Mouse (Mus musculus): ENCODE measurements around the gene Efnb3. TPM values are rescaled to one million over a fixed set of nuclear protein-coding genes. Genes with fewer than 3 reads are reported as not detected.

The Efnb3 gene
- polyA plus RNA-seq, 1 experiment, result 1.2 TPM

DNA sequence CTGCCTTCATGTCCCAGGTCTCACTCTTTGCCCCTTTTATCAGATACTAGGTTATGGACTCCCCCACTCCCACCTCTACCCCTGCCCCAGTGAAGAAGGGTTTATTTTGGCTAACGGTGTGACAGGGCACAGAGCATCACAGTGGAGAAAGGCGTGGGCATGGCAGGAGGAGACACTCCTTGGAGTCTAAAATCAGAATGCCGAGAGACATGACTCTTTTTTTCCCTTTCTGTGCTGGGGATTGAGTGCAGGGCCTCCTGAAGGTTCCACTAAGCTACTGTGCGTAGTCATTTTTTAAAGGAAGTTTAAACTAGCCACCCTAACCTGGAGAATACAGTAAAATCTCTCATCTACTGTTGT lies 32.0 kb downstream of the Efnb3 start:
- no peaks in the 10 kb centered on the region for H3K4me1 ChIP-seq (ENCODE audit: control insufficient read depth, insufficient read depth, insufficient read length)
- TF ChIP-seq CTCF (IDR thresholded peaks at IDR 0.05; ENCODE audit: extremely low read depth, insufficient read depth, insufficient read length, insufficient replicate concordance) (no peak), POLR2A (IDR thresholded peaks at IDR 0.05; ENCODE audit: low read depth, low read length) (no peak)
- peaks cover 4% of the 10 kb centered on the region; the same call in 1 of the 2 replicates for H3K27me3 ChIP-seq (ENCODE audit: control insufficient read depth, insufficient read depth, low read length)
- 94% methylated on average over 4 of the region's 4 CpGs for WGBS
- no peak overlapping the region for H3K27ac ChIP-seq (ENCODE audit: insufficient read depth, low read length)
- no peak for DNase-seq (ENCODE audit: low read depth in 1 of 2, low spot score in 2 of 2)
- no peak overlapping the region for H3K4me3 ChIP-seq (ENCODE audit: extremely low read depth, insufficient read depth, insufficient read length)
- H3K36me3 ChIP-seq (ENCODE audit: control insufficient read depth, insufficient read depth, low read length), result no peaks in the 10 kb centered on the region

DNA sequence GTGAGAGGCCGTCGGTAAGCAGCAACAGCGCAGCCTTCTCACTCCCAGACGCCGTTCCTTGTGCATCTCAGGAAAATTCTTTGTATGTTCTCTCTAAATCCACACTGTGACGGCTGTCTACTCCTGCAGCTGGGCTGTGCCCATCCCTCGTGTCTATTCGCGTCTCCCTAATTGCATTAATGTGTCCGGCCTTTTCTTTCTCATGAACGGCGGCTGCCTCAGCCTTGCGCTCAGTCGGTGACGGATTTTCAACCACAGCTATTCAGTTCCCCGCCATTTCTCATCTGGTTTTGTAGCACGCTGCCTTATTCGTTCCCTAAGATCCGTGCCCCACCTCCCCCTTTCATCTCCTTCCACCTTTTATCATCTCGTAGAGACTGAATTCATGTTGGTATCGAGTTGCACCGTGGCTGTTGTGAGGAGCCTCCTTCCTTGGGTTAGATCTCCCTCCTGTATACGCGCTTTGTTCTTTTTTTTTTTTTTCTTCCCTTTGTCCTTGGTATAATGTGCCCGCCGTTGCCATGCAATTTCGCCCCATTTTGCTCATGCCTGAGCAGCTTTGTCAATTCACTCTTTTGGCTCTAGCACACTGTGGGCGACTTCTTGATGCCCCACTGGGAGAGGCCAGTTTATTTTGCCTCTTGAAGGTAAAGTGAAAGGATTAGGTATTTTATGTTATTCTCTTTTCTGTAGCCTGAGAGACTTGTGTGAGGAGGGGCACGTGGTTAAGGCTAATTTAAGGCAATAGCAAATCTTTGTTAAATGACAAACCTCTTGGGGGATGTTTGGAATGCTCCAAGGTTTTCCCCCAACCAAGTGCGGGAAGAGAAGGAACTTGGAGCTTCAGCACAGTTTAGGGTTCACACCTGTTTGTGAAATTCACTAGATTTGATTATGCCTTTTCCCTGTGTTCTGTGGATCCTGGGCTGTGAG lies 32.6 kb downstream of the Efnb3 start:
- no peak for TF ChIP-seq CTCF (IDR thresholded peaks at IDR 0.05; ENCODE audit: extremely low read depth, insufficient read depth, insufficient read length, insufficient replicate concordance)
- no peak for TF ChIP-seq POLR2A (IDR thresholded peaks at IDR 0.05; ENCODE audit: low read depth, low read length)
- WGBS, result 30% methylated on average over 30 of the region's 30 CpGs
- H3K27me3 ChIP-seq (ENCODE audit: control insufficient read depth, insufficient read depth, low read length), result peaks cover 4% of the 10 kb centered on the region; the same call in 1 of the 2 replicates

DNA sequence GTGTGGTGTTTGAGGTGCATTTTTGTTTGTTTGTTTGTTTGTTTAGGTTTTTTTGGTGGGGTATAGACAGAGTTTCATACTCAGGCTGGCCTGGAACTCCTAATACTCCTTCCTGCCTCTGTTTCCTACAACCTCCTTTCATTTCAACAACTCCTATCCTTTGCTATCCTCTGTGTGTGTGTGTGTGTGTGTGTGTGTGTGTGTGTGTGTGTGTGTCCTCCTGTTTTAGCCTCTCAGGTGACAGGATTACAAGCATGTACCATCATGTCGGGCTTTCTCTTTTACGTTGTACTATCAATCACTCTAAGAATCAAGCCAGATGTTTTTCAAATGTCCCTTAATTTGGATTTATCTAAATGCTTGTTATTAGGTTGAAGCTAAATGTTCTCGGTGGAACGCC lies 33.4 kb downstream of the Efnb3 start:
- no peak for TF ChIP-seq POLR2A (IDR thresholded peaks at IDR 0.05; ENCODE audit: low read depth, low read length)
- TF ChIP-seq CTCF (IDR thresholded peaks at IDR 0.05; ENCODE audit: extremely low read depth, insufficient read depth, insufficient read length, insufficient replicate concordance), result no peak
- 77% methylated on average over 4 of the region's 4 CpGs for WGBS
- no peaks in the 10 kb centered on the region for H3K36me3 ChIP-seq (ENCODE audit: control insufficient read depth, insufficient read depth, low read length)
- no peaks in the 10 kb centered on the region for H3K4me1 ChIP-seq (ENCODE audit: control insufficient read depth, insufficient read depth, insufficient read length)
- no peak overlapping the region for H3K4me3 ChIP-seq (ENCODE audit: extremely low read depth, insufficient read depth, insufficient read length)
- H3K27me3 ChIP-seq (ENCODE audit: control insufficient read depth, insufficient read depth, low read length), result peaks cover 4% of the 10 kb centered on the region; the same call in 1 of the 2 replicates
- H3K27ac ChIP-seq (ENCODE audit: insufficient read depth, low read length), result no peak overlapping the region
- DNase-seq (ENCODE audit: low read depth in 1 of 2, low spot score in 2 of 2), result no peak

More for the DNA sequence above, 32.6 kb downstream of the Efnb3 start:
- H3K36me3 ChIP-seq (ENCODE audit: control insufficient read depth, insufficient read depth, low read length), result no peaks in the 10 kb centered on the region
- H3K4me1 ChIP-seq (ENCODE audit: control insufficient read depth, insufficient read depth, insufficient read length), result no peaks in the 10 kb centered on the region
- H3K4me3 ChIP-seq (ENCODE audit: extremely low read depth, insufficient read depth, insufficient read length), result no peak overlapping the region
- H3K27ac ChIP-seq (ENCODE audit: insufficient read depth, low read length), result no peak overlapping the region
- DNase-seq (ENCODE audit: low read depth in 1 of 2, low spot score in 2 of 2), result no peak

DNA sequence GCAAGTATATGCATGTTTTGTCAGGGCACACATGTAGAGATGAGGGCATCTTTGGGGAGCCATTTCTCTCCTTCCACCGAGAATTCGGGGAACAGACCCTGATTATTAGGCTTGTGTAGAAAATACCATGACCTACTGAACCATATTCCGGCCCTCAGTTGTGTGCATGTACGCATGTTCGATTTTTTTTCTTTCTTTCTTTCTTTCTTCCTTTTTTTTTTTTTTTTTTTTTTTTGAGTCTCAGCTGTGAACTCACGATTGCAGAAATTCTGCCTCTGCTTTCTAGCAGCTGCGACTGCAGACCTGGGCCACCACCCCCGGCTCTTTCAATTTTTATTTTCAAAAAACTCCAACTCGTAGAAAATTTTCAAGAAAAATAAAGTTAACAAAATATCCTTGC lies 34.3 kb downstream of the Efnb3 start:
- H3K36me3 ChIP-seq (ENCODE audit: control insufficient read depth, insufficient read depth, low read length), result no peaks in the 10 kb centered on the region
- no peak for DNase-seq (ENCODE audit: low read depth in 1 of 2, low spot score in 2 of 2)
- no peak overlapping the region for H3K4me3 ChIP-seq (ENCODE audit: extremely low read depth, insufficient read depth, insufficient read length)
- TF ChIP-seq CTCF (IDR thresholded peaks at IDR 0.05; ENCODE audit: extremely low read depth, insufficient read depth, insufficient read length, insufficient replicate concordance), result no peak
- TF ChIP-seq POLR2A (IDR thresholded peaks at IDR 0.05; ENCODE audit: low read depth, low read length), result no peak
- no peak overlapping the region for H3K27ac ChIP-seq (ENCODE audit: insufficient read depth, low read length)
- H3K4me1 ChIP-seq (ENCODE audit: control insufficient read depth, insufficient read depth, insufficient read length), result no peaks in the 10 kb centered on the region
- WGBS, result 74% methylated on average over 9 of the region's 9 CpGs
- H3K27me3 ChIP-seq (ENCODE audit: control insufficient read depth, insufficient read depth, low read length), result peaks cover 4% of the 10 kb centered on the region; the same call in 1 of the 2 replicates

- Histone ChIP-seq H3K27me3 (ENCODE audit: control insufficient read depth, insufficient read depth, low read length) (peaks cover 4% of the 10 kb centered on the region; the same call in 1 of the 2 replicates), H3K4me3 (ENCODE audit: extremely low read depth, insufficient read depth, insufficient read length) (no peak overlapping the region), H3K4me1 (ENCODE audit: control insufficient read depth, insufficient read depth, insufficient read length) (no peaks in the 10 kb centered on the region), H3K36me3 (ENCODE audit: control insufficient read depth, insufficient read depth, low read length) (no peaks in the 10 kb centered on the region), H3K27ac (ENCODE audit: insufficient read depth, low read length) (no peak overlapping the region)
- whole genome bisulfite sequencing, result 85% methylated on average over 4 of the region's 4 CpGs
- no peak for DNase-seq (ENCODE audit: low read depth in 1 of 2, low spot score in 2 of 2)
- no peak for TF ChIP-seq CTCF (IDR thresholded peaks at IDR 0.05; ENCODE audit: extremely low read depth, insufficient read depth, insufficient read length, insufficient replicate concordance)
- no peak for TF ChIP-seq POLR2A (IDR thresholded peaks at IDR 0.05; ENCODE audit: low read depth, low read length)
Measured at GRCm38 (mm10) chr11:69523651-69524050, 36.4 kb downstream of the Efnb3 start.

DNA sequence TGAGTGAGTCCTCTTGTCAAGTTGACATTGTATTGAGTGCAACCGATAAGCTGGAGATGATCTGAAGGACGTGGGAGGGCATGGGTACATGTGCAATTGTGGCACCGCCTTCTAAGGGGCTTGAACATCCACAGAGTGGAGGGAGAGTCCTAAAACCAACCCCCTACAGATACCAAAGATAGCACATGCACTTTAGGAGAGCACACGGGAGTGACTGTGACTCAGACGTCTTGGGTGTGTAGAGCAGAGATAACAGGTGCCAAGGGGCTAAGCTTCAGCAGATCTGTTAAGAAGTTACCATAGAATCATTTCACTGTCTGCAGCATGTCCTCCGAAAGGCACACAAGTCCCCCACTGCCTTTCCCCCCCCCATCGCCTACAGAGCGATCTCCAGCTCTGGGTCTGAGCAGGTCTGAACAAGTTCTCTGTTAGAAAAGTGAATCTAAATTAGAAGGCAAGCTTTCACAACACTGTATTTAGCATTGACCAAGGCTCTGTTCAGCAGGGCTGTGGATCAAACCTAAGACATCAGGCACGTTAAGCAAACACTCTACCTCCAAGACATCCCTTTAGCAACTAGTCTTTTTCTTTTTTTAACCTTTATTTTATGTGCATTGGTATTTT lies 38.4 kb downstream of the Efnb3 start:
- Histone ChIP-seq H3K27ac (ENCODE audit: insufficient read depth, low read length) (no peak overlapping the region), H3K4me3 (ENCODE audit: extremely low read depth, insufficient read depth, insufficient read length) (no peak overlapping the region), H3K36me3 (ENCODE audit: control insufficient read depth, insufficient read depth, low read length) (no peaks in the 10 kb centered on the region), H3K27me3 (ENCODE audit: control insufficient read depth, insufficient read depth, low read length) (no peaks in the 10 kb centered on the region; the same call in 1 of the 2 replicates), H3K4me1 (ENCODE audit: control insufficient read depth, insufficient read depth, insufficient read length) (no peaks in the 10 kb centered on the region)
- 80% methylated on average over 9 of the region's 9 CpGs for WGBS
- no peak for DNase-seq (ENCODE audit: low read depth in 1 of 2, low spot score in 2 of 2)
- no peak for TF ChIP-seq CTCF (IDR thresholded peaks at IDR 0.05; ENCODE audit: extremely low read depth, insufficient read depth, insufficient read length, insufficient replicate concordance)
- no peak for TF ChIP-seq POLR2A (IDR thresholded peaks at IDR 0.05; ENCODE audit: low read depth, low read length)
